Mouse (Mus musculus): ENCODE data around the gene Stau1.
"Not testable (repeated sequence)": the region's sequence is repeated elsewhere in the genome, so short reads cannot be mapped to it uniquely, and the experiment has no call there.

The Stau1 gene

DNA sequence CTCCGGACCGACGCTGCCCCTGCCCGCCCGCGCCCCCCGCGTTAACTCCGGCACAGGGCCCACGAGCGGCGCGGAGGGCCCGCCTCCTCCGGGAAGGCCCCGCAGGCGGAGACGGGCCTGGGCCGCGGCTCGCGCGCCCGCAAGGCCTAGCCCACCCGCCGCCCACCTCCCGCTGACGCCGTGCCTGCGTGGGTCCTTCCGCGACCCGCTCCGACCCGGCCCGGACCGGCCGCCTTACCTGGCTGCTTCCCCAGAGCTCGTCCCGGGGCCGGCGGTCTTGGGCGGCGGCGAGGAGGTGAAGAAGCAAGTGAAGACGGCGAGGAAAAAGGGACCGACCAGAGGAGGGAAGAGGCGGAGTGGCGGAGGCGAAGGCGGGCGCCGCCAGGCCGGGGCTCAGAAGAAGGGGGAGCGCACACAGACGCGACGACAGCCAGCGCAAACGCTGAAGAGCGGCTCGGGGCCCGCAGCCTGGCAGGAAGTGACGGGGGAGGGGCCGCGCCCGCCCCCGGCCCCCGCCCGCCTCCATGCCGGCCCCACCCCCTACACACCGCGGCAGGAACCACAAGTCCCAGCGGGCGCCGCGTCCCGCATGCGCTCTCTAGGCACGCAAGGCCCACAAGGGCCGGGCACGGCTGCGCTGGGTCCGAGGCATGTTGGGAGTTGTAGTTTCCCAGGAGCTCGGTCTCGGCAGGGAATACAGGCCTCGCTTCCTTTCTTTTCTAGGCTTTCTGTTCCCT lies at the start of gene Stau1:
Stau1 (minus strand) TSS at position 504 of the 737 bp plus-strand sequence.
- DNase-seq (ENCODE audit: low spot score in 2 of 2): peak; percentile 93 to 95

DNA sequence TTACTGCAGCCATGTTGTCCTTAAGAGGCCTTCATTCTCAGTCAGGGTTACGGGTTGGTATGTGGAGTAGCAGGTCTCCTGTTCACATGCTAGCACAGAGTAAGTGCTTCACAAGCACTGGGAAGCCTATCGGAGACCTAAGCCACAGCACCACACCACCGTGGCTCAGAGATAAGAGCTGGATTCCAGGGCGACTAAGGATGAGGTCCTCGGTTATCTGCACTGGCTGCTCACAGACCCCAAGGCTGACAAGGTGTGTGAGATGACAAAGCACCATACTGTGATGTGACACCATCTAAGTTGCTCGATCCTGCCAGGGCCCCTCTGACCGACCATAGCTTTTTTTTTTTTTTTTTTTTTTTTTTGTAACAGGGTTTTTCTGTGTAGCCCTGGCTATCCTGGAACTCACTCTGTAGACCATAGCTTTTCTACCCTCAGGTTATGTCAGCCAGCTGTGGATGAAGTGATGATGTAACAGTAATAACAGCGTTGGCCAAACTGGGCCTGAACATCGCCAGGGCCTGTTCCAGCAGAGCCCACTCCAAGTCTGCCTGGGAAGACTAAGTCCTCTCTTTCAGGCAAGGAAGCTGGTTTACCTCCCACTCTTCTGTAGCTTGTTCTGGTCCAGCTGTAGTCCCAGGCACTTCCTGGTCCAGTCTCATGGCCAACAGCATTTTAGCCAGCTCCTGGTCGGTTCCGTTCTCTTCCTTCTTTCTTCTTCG lies 47.5 kb upstream of the Stau1 start:
- no peak for DNase-seq (ENCODE audit: low spot score in 2 of 2)

DNA sequence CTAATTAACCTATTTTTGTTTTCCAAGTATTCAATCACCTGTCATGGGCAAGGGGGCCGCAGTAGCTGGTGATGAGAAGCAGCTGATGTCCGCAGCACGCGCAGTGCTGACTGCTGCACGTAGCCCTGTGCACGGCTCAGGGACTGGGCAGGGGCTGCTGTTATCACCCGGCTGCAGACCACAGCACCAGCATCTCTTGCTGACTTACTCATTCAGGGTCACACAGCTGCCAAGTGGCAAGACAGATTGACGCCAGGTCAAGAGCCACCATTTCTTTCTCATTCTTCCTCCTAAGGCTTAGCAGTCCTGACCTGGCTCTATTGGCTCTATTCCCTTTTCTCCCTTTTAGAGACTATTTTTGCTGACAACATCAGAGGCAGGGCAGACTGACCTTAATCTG lies 43.3 kb upstream of the Stau1 start:
- no peak for DNase-seq (ENCODE audit: low spot score in 2 of 2)

DNA sequence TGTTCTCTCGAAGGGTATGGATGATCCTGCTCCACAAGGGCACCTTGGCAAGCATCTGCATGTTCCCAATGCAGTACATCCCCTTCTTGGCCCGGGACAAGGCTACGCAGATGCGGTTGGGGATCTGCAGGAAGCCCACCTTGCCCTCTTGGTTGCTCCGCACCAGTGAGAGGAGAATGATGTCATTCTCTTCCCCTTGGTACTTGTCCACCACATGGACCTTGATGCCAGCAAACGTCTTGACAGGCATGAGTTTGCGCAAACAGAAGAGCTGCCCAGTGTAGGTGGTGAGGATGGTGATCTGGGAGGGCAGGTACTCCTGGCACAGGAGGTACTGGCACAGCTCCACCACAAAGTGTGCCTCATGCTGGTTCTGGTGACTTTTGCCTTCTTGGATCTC lies 42.6 kb upstream of the Stau1 start:
- DNase-seq (ENCODE audit: low spot score in 2 of 2): no peak

DNA sequence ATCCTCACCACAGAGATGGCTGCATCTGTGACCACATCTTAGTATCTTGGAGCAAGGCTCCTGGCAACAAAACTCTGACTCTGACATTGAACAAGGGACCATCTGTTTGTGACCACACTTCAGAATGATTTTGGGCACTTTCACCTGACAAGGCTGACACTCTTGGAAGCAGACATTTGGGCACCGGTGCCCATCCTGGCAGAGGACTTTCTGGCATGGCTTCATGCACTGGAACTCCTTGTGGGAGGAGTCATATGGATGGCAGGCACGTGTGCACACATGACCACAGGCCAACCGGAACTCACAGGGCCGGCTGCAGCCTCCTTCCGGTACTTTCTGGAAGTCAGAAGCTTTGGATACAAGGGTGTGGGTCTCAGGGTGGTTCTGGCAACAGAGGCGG lies 42.2 kb upstream of the Stau1 start:
- no peak for DNase-seq (ENCODE audit: low spot score in 2 of 2)

DNA sequence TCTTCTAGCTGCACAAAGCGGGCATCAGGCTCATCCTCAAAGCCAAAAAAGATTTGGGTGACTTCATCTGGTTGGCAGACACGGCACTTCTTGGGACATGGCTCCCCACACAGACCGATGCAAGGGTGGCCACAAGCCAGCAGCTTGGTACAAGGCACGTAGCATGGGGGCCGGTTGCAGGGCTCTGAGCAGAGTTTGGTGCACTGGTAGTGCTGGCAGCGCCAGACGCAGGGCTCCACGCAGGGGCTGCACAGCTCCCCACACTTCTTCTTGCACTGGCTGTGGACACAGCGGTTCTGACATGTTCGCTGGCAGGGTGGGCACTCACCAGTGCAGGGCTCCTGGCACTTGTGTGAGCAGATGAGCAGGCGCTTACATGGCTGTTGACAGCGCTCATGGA lies 41.6 kb upstream of the Stau1 start:
- no peak for DNase-seq (ENCODE audit: low spot score in 2 of 2)

DNA sequence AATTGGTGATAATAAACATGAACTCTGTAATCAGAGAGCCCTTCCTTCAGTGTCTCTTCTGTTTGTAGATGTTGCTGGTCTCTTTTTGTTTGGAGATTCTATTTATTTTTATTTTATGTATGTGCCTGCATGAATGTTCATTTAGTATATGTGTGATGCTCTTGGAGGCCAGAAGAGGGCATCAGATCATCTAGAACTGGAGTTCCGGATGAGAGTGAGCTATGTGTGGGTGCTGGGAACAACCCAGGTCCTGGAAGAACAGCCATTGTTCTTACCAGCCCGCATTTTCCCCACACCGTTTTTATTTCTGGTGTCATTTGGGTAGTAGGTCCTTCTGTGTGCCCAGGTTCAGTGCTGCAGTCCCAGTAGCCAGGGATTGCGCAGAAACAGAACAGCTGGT lies 34.4 kb upstream of the Stau1 start:
- no peak for DNase-seq (ENCODE audit: low spot score in 2 of 2)

DNA sequence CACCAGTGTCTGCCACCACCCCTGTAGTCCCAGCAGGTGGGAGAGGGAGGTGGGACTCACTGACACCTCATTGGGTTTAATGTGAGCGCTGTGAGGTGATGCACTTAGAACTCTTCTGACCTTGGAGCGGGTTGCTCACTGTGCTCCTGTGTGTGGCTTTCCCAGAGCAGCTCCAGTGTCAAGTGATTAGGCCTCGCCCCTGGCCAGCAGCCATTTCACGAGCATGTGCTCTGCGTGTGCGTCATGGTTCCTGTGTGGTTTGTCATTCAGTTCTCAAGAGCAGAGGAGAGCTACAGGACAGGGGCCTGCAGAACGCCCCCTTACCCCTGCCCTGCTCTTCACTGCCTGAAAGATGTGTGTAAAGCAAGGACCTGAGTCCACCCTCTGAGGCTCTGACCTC lies 32.5 kb upstream of the Stau1 start:
- no peak for DNase-seq (ENCODE audit: low spot score in 2 of 2)

DNA sequence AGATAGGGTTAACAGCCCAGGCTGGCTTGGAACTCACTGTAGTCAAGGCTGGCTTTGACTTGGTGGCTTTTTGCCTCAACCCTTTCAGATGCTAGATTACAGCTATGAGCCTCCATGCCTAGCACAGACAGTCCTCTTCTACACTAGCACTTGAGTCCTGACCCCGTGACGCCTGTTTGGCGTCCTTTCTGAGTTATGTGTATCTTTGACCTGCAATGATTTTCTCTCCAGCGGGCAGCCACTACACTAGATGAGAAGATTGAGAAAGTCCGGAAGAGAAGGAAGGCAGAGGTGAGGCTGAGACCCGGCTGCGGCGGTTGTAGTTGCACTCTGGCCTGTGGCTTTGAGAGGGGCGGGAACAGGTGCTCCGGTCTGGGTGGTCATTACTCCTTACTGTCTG lies 23.3 kb upstream of the Stau1 start:
- DNase-seq (ENCODE audit: low spot score in 2 of 2): no peak

DNA sequence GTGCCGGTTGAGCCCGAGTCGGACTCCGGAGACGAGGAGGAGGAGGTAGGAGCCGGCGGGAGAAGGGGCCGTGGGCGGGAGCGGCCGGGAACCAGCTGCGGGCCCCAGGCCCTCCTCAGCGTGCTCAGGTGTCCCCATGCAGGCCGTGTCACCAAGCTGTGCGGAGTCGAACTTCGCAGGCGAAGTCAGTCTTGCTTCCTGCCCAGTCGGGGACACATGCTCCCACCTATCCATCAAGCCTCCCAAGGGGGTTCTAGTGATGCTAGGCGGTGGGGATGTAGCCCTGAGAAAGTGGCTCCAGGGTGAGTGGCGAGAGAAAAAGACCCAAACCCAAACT lies 19.3 kb upstream of the Stau1 start:
- no peak for DNase-seq (ENCODE audit: low spot score in 2 of 2)

DNA sequence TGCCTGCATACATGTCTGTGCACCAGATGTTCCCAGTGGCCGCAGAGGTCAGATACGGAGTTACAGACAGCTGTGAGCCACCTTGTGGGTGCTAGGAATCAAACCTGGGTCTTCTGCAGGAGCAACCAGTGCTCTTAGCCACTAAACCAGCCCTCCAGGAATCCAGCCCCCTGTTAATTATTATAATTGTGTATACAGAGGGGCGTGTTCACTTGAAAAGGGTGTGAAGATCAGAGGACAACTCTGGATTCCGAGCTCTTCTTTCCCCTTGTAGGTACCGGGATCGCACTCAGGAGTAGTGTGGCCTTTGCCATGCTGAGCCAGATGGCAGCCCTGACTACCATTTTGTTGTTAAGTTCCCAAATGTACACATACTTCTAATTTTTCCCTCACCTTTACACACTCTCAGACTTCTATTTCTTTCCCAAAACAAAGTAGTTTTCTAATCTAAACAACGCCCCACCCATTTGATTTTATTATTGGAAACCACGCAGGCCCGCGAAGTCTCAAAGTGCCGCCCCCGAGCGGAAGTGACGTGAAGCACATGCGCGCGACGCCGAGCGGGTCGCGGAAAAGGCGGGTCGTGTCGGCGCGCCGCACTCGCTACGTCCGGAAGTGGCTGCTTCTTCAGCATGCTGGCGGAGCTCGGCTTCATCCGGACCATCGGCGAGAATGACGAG lies 18.7 kb upstream of the Stau1 start, which contains the start of gene Ddx27:
Ddx27 (plus strand) TSS at position 492 of the 680 bp plus-strand sequence.
- peak; percentile 79 to 92 for DNase-seq (ENCODE audit: low spot score in 2 of 2)

DNA sequence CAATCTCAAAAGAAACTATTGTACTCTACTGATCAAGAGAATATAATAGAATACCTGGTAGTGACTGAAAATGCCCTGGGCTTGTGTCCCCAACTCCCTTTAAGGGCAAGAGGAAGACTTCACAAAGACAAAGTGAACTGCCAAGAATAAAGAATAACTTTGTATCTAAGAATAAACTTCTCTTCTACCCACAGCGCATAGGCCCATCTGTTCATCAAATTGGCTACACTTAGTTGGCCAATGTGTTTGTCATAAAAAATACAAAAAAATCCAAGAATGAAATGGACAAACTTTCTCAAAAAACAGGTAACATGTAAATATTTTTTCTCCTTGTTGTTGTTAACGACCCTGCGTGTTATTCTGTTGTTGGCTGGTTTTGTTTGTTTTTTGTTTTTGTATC lies 14.4 kb upstream of the Stau1 start:
- no peak for DNase-seq (ENCODE audit: low spot score in 2 of 2)

DNA sequence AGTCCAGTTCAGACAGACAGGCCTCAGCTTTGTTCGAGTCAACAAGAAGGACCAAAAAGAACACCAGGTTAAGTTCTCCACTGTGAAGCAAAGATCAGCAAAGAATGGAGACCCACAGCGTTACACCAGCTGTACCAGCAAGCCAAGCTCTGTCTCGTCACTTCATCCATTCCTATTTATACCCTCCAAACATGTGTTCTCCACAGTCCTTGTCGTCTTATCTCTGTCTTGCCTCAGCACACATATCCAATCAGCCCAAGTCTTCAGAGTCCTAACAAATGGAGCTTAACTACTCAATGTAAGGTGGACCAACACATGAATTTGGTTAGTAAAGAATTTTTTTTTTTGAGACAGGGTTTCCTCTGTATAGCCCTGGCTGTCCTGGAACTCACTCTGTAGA lies 13.4 kb upstream of the Stau1 start:
- no peak for DNase-seq (ENCODE audit: low spot score in 2 of 2)

DNA sequence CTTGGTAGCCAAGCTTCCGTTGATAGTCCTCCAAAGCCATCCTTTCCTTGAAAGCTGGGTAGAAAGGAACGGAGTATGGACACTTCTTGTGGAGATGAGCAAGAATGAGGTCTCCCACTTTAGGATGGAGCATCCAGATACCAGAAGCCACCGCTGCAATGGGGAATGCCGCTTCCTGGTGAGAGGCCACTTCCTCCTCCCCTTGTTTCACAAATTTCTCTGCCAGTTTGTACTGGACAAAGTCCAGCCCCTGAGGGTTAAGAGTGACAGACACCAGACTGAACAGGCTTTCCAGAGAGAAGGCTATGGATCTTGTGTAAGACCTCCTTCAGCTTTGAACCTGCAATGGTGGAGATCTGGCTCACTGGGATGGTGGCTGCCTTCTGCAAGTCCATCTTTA lies 11.5 kb upstream of the Stau1 start:
- not testable (repeated sequence) for DNase-seq (ENCODE audit: low spot score in 2 of 2)

DNA sequence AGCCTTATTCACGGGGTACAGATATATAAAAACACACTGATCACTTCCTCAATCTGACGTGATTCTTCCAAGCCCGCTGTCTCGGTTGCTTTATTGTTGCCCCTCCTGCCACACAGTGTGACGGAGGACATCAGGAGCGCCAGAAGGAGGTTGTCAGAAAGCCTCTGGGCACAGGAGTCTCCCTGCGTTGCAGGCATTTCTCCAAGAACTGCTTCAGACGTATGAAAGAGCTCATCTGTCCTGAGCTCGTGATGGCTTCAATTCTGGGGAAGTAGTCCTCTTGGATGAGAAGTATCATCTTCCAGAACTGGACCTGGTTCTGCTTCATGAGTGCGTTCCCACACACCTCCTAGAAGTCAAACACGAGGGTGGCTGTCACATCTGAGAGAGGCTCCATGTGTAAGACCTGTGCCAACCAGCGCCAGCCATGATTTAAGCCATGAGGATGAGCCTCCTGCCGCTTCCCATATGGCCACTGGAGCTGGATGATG lies 10.9 kb upstream of the Stau1 start:
- no peak for DNase-seq (ENCODE audit: low spot score in 2 of 2)

DNA sequence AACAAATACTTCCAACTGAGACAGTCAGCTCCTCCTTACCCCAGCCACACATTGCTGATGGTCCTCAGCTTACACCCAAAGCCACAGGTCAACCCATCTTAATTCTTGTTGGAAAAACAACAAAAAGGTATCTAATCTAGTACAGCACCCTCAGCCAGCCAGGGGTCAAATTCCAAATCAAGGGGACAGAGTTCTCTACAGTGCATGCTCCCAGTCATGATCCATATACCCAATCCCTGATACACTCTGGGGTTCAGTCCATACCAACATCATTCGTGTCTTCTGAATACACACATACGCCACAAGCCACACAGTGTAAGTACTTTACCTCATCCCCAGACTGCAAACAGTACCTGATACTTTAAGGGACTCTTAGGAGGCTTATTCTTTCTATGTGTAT lies 10.3 kb upstream of the Stau1 start:
- no peak for DNase-seq (ENCODE audit: low spot score in 2 of 2)

DNA sequence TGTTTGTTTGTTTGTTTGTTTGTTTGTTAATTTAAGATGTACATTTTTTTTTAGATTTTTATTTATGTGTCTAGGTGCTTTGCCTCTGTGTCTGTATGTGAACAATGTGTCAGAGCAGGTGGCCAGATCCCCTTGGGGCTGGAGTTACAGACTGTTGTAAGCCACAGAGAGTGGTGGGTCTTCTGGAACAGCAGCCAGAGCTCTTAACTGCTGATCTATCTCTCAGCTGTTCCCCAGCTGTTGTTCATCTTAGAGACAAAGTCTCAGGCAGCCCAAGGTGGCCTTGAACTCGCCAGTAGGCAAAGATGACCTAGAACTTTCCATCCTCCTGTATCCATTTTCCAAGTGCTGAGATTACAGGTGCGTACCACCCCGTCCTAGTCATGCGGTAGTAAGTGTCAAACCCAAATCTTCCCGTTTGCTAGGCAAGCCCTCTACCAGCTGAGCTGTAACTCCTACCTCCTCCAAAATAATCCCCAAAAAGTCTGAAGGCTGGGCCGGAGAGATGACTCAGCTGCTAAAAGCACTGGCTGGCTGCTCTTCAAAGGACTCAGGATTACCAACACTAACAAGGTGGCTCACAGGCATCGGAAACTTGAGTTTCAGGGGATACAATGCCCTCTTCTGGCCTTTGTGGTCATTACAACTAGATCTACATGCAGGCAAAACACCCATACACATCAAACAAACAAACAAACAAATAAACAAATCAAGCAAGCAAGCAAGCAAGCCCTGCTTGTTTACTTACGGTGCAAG lies 8.2 kb upstream of the Stau1 start:
- DNase-seq (ENCODE audit: low spot score in 2 of 2): peak in 1 of 2 experiments; percentile 34

DNA sequence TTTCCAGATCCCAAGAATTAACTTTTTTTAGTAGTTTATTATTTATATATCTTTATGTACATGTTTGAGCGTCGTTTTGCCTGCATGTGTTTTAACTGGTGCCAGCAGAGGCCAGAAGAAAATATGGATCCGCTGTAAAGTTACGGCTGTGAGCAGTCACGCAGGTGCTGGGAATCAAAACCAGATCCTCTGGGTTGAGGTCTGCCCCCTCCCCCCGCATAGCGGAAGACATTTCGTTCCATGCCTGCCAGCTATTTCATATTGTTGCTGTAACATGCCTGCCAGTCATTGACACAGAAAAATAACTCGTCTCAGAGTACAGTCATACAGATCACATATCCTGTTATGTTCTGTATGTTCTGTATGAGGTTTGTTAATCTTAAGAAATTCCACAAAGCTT lies 5.4 kb upstream of the Stau1 start:
- no peak for DNase-seq (ENCODE audit: low spot score in 2 of 2)

DNA sequence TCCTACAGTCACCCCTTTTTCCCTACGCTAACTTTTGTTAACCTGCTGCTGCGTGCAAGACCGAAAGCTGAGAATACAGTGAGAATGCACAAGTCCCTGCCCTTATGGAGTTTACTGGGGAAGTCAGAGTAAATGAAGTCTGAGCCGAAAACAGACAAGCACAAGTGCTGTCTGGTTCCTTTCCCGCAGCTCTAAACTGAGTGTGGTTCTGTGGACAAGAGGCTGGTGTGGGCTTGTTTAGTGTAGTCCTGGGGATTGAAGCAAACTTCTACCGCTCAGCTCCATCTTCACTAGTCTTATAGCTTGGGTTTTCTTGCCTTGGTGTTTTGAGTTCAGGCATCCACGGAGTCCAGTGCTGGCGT lies 415 bp upstream of the Stau1 start:
- no peak for DNase-seq (ENCODE audit: low spot score in 2 of 2)

DNA sequence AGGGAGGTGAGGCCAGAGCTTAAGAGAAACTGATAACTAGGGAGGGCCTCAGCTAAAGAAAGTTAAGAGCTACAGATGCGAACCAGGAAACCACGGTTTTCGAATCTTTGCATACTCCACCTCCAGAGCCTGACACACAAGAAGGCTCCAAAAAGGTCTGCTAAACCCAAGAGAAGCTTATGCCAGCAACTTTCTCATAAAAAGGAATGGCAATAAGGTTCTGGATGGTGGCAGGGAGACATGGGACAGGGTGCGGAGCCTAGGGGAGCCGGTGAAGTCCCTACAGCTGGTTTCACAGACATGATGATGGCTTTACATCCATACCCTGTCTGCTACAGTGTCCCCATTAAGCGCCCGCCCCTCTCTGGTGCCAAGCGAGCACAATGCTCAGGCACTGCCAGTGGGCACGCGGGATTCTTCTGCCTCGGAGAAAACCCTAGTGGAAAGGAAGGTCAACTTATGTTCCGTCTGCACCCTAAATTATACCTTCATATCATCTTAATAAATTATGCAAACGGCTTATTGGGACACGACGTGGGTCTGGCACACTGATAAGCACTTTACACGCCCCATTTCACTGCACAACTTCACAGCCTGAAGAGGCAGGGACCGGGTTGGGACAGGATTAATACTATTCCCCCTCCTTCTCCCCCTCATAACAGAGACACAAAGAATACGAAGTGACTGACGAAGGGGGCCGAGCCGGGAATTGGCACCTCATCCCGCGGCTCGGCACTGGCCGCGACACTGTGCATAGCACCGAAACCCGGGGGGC lies 891 bp downstream of the Stau1 start:
- peak in 1 of 2 experiments; percentile 21 for DNase-seq (ENCODE audit: low spot score in 2 of 2)

DNA sequence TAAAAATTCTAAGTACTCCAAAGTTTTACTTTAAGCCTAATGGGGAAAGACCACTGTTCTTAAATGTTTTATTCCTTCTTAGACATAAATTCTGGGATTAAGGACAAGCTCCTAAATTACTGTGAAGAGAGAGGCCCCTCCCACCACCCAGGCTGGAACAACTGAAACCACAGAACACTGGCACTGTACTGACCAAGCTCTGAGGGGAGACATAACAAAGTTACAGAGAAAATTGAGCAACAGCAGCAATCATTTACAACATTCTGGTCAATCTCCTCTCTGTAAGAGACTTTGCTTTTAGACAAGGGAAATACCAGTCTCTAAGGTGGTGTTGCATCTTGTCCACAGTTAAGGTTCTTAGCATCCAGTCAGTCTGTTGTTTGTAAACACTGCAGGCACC lies 4.2 kb downstream of the Stau1 start:
- DNase-seq (ENCODE audit: low spot score in 2 of 2): no peak
